Mouse (Mus musculus) myocyte (in vitro differentiated cells): ENCODE measurements around the gene Actr3.

Experiments used
- CEBPB ChIP-seq: IDR thresholded peaks from 2 replicates; pipeline ENCODE4 v1.6.1; 2011; ENCODE audit warnings: mild to moderate bottlenecking, moderate library complexity; ENCODE audit not compliant: poor library complexity, insufficient read depth, severe bottlenecking
- MYOG ChIP-seq, 3 experiments: IDR thresholded peaks; one replicate each; pipeline ENCODE4 v1.6.1; 2011; ENCODE audit warnings: control low read depth in 2 of 3, low read depth in 2 of 3, mild to moderate bottlenecking in 2 of 3; ENCODE audit not compliant: insufficient read length in 2 of 3, control insufficient read depth in 1 of 3, insufficient read depth in 1 of 3
- POLR2A ChIP-seq: IDR thresholded peaks from one replicate; pipeline ENCODE4 v1.6.1; 2011; ENCODE audit warnings: low read depth, mild to moderate bottlenecking, control low read depth, moderate library complexity; ENCODE audit not compliant: insufficient read length
- POLR2AphosphoS2 ChIP-seq: IDR thresholded peaks from one replicate; pipeline ENCODE4 v1.6.1; 2011; ENCODE audit warnings: low read depth, control low read depth; ENCODE audit not compliant: insufficient read length
- TCF12 ChIP-seq: IDR thresholded peaks from one replicate; pipeline ENCODE4 v1.6.1; 2011; ENCODE audit warnings: mild to moderate bottlenecking, control low read depth; ENCODE audit not compliant: poor library complexity, insufficient read depth, severe bottlenecking

DNA sequence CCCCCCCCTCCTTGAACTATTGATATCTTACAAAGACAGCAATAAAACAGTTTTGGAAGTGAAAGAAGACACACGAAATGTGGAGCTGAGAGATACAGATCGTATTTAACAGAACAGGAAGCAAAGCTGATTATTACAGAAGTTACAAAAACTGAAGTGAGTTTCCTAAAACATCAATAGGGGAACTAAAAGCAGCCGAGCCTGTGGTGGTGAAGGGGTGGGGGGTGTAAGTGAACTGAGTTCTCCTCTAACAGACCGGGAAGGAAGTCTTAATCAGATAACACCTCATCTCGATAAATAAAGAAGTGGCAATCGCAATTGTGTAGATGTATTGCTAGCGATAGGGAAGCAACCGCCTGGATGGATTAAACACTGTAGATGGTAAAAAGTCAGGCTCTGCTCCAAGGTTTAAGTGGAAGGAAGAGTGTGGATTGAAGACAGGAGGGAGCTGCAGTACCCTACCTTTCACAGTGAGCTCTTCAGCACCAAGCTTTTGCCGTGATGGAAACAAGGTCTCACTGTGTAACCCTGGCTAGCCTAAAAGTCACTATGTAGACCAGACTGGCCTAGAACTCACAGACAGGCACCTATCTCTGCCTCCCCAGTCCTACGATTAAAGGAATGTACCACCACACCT, 31.2 kb upstream of the Actr3 start:
- TF ChIP-seq TCF12 (no peak), POLR2A (no peak), MYOG (IDR thresholded peaks at IDR 0.05; ENCODE audit: control insufficient read depth in 1 of 3, insufficient read depth in 1 of 3, insufficient read length in 2 of 3, low read depth in 2 of 3) (no peak), CEBPB (no peak), POLR2AphosphoS2 (no peak)
